Mouse (Mus musculus): ENCODE measurements around the gene Fgfr1op.

DNA sequence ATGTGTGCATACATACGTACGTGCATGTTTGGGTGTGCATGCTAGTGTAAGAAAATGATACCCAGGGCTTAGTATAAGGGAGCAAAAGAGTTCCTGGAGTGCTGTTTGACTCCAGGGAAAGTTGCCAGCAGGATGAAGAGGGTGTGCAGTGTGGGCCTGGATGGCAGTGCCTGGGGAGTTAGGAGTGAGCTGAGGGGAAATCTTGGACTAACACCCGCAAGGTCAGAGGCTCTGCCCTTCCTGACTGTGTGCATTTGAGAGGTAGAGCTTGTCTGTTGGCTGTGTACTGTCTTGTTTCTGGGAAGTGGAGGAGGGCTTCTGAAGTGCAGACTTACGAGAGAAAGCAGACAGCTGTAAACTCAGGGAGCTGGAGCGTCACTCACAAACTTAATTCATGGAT, 18.5 kb downstream of the Fgfr1op start:
- TF ChIP-seq CTCF (conservative IDR thresholded peaks at IDR 0.05; ENCODE audit: insufficient read depth, insufficient read length, low read depth, low read length) (no peak), POLR2A (IDR thresholded peaks at IDR 0.05; ENCODE audit: low read depth, low read length) (no peak)
